Mouse (Mus musculus): ENCODE measurements around the gene Tmem151a.

GRCm38 (mm10) chr19:5023621-5024479 lies 61.5 kb downstream of the Tmem151a start, which contains the start of gene Slc29a2:
- peak; percentile 97 for TF ChIP-seq POLR2A (IDR thresholded peaks at IDR 0.05; ENCODE audit: low read depth, low read length)
- no peak for TF ChIP-seq CTCF (IDR thresholded peaks at IDR 0.05; ENCODE audit: borderline replicate concordance, insufficient read depth, low read length)

Data from embryonic fibroblast, embryonic 13.5 days (primary cell).